Mouse (Mus musculus) frontal cortex, postnatal 36 days (tissue): ENCODE data around the gene Agk.

Source experiments
- DNase-seq, 2 experiments: peaks; one replicate each; pipeline ENCODE4 v3.0.0; 2022; ENCODE audit warnings: low spot score in 2 of 2

Agk gene

GRCm38 (mm10) chr6:40441755-40442154 is 116.8 kb downstream of the Agk start:
- no peak for DNase-seq

- no peak for DNase-seq
These were observed 118.4 kb downstream of the Agk start for GRCm38 (mm10) chr6:40443281-40443928.
